Mouse (Mus musculus): ENCODE results near the gene Nme8.

DNA sequence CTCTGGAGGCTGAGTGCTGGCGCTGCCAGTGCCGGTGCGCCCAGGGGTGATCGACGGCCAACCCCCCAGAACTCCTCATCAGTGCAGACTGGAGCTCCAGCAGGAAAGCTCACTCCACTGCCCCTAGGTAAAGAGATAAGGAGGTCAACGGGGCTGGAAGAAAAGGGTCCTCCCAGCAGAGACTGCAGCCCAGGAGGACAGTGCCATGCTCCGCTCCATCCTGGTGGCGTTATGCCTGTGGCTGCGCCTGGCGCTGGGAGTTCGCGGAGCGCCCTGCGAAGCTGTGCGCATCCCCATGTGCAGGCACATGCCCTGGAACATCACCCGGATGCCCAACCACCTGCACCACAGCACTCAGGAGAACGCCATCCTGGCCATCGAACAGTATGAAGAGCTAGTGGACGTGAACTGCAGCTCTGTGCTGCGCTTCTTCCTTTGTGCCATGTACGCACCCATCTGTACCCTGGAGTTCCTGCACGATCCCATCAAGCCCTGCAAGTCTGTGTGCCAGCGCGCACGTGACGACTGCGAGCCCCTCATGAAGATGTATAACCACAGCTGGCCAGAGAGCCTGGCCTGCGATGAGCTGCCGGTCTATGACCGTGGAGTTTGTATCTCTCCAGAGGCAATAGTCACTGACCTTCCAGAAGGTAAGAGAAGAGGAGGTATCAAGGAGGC is 74.2 kb downstream of the Nme8 start:
- TF ChIP-seq TBP (conservative IDR thresholded peaks at IDR 0.05; ENCODE audit: low read depth, low read length) (no peak), POLR2A (IDR thresholded peaks at IDR 0.05; ENCODE audit: low read depth, low read length) (no peak), MAZ (IDR thresholded peaks at IDR 0.05; ENCODE audit: low read depth, low read length) (no peak), CTCF (conservative IDR thresholded peaks at IDR 0.05 in 1 of 2, IDR thresholded peaks at IDR 0.05 in 1 of 2; ENCODE audit: low read depth in 2 of 2, low read length in 2 of 2) (no peak), GABPA (IDR thresholded peaks at IDR 0.05; ENCODE audit: insufficient replicate concordance, low read depth, low read length) (no peak), POLR2AphosphoS2 (IDR thresholded peaks at IDR 0.05; ENCODE audit: low read depth, low read length) (no peak), HCFC1 (IDR thresholded peaks at IDR 0.05; ENCODE audit: low read depth, low read length) (no peak), EP300 (IDR thresholded peaks at IDR 0.05; ENCODE audit: low read length) (no peak), ZMIZ1 (IDR thresholded peaks at IDR 0.05; ENCODE audit: low read depth, low read length) (no peak), CHD2 (IDR thresholded peaks at IDR 0.05; ENCODE audit: low read length) (no peak), MAFK (IDR thresholded peaks at IDR 0.05; ENCODE audit: insufficient replicate concordance, low read length) (no peak), RCOR1 (conservative IDR thresholded peaks at IDR 0.05; ENCODE audit: low read depth, low read length) (no peak)
